Mouse (Mus musculus): ENCODE data around the gene Arhgap15. TPM values are rescaled to one million over a fixed set of nuclear protein-coding genes. Genes with fewer than 3 reads are reported as not detected.

The Arhgap15 gene
- 100 to 1,000 TPM; 296 to 385 TPM for polyA plus RNA-seq (2017; shearing (Covaris generic))

GRCm38 (mm10) chr2:43748287-43748983 lies at the start of gene Arhgap15:
Arhgap15 (plus strand) TSS chr2:43748824.

Other genes with a start within 250 kb of the Arhgap15 start
- 1 to 10 TPM; 1.1 to 1.9 TPM for gene Kynu, start 193.5 kb upstream of the Arhgap15 start, polyA plus RNA-seq (2017; shearing (Covaris generic))